Mouse (Mus musculus) lung, adult 2 months (tissue): ENCODE measurements around the gene Neurod2.

Source experiments
- CTCF ChIP-seq: fragments of 200-500 bp; IDR thresholded peaks from 2 replicates; pipeline ENCODE4 v1.5.1; 2011; ENCODE audit warnings: mild to moderate bottlenecking, low read length, control low read depth; ENCODE audit not compliant: insufficient read depth
- POLR2A ChIP-seq: fragments of 200-500 bp; IDR thresholded peaks from 2 replicates; pipeline ENCODE4 v1.6.1; 2011; ENCODE audit warnings: low read depth, mild to moderate bottlenecking, control low read depth, low read length, borderline replicate concordance; ENCODE audit errors: extremely low read depth

- no peak for TF ChIP-seq POLR2A
- TF ChIP-seq CTCF = no peak
These were observed 4.1 kb downstream of the Neurod2 start for GRCm38 (mm10) chr11:98325191-98325820.
